Mouse (Mus musculus) T-helper 1 cell (primary cell): ENCODE results near the gene Tex261.

Source experiments
- in situ Hi-C: fragments of 300-600 bp; cut with MboI, MseI; formaldehyde crosslinking; loops from one replicate; pipeline ENCODE4 v1.15.1; 2025; ENCODE audit warnings: high pct_unique_total_duplicates

Gene Tex261

DNA sequence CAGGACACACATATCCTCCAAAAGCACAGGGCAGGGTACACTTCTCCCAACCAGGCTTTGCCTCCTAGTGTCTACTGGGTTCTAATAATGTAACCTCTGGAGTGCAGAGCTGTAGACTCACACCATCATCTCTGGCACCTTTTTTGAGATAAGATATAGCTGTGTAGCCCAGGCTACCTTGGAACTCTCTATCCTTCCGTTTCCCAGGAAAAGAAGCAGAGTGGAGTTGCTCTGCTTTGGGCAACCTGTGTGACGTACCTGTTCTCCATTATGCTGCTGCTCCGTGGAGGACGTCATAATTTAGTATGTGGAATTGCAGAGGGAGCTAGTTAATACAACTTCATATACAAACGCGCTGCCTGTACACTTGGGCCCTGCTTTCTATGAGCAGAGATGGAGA is 13.3 kb downstream of the Tex261 start, which contains the start of gene Ankrd53:
Gene Ankrd53, plus strand, starts transcription at position 301 of the 400 bp plus-strand sequence.
- in situ Hi-C loops = no loop called here

DNA sequence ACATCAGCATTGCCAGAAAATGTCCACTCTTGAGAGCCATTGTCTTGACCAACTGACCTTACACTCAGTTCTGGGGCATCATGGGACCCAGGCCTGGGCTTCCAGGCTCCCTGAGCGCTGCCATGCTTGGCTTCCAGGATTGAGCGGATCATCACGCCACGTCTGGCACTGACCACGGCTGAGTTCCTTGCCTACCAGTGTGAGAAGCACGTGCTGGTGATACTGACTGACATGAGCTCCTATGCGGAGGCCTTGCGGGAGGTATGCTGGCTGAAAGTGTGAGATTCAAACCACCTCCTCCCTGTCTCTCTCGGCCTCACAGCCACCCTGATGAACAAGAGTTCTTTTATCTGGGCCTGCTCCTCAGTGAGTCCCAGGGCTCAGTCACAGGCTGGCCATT is 19.6 kb downstream of the Tex261 start:
- in situ Hi-C loops = no loop called here

DNA sequence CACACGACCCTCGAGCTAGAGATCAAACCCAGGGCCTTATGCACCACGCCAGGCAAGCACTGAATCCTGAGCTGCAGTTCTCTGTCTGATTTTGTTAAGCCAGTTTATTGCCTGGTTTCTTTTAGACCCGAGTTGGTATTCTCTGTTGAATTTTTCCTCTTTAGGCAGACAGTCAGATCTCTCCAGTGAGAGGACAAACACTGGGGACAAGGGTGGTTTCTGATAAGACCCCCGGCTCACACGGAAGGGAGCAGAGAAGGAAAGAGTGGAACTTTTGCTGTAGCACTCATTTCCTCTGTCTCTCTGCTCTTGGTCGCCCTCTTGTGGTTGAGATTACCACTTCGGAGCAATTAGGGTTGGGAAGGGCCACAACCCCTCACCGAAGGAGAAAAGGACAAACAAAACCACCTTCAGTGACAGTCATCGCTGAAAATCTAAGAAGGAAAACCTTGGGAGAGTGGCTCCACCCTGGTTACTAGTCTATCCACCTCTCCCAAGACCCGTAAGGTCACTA is 25.4 kb downstream of the Tex261 start:
- in situ Hi-C loops = loop anchor here (5.0 kb wide), 1 partner anchor 63 kb away; no protein-coding TSS in a partner anchor

DNA sequence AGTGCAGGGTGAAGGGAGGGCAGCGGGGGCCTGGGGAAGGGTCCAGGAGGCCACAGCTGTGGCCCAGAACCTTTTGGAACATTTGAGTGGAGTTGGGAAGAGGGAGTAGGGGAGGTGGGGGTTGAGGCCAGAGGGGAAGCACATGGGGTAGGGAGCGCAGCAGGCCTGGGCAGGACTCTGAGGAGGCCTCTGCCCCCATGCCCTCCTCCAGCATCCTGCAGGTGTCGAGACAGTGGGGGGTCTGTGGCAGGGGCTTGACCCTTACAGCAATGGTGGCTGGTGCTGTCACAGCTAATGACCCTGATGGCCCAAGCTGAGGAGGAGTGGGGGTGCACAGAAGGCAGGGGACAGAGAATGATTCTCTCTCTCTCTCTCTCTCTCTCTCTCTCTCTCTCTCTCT is 26.3 kb downstream of the Tex261 start:
- in situ Hi-C loops = no loop called here

DNA sequence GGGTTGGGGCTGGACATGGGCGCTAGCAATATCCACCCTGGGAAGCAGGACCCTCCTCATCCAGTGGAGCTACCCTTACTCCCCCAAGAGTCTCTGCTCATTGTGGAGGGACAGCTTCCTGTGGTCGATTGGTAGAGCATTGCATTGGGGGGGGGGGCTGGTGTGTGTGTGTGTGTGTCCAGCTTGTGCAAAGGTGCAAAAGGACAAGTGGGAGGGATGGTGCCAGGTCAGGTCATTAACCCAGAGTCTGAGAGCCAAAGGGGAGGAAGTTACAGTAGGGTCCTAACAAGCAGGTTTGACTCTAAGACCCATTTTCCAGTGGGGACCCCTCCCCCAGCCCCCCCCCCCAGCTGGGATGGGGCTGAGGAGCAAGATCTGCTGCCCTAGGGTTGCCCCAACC is 30.1 kb downstream of the Tex261 start:
- in situ Hi-C loops = no loop called here

DNA sequence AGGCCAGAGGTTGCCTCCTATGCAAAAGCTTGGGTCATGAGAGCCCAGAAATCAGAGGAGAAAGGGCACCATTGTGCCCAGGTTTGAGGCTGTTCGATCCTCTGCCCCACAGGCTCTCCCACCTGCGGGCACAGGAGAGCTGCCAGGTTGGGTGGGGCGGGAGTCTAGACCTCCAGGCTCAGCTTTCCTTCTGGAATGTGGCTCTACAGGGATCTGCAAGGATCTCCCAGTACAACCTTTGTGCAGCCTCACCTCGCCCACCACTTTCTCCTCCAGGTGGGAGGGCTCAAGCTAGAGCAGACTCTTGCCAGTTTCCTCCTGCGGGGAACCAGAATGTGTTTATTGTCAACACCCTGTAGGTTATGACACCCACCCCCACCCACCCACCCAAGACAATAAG is 31.1 kb downstream of the Tex261 start:
- in situ Hi-C loops = no loop called here

DNA sequence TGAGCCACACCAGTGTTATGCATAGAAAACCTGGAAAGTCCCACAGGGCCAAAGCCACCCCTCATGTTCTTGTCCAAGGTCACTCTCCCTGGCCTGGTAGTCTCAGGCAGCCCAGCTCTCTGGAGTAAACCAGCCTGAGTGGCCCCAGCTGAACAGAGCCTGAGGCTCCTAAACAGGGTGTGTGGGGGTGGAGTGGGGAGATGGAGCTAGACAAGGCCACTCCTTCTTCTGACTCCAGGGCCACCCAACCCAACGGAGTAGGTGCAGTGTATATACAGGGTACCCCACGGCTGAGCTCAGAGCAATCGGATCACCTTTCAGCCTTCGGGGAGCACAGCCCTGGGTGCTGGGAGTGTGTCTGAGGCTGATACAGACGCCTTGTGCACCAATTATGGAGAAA is 31.5 kb downstream of the Tex261 start:
- in situ Hi-C loops = no loop called here

DNA sequence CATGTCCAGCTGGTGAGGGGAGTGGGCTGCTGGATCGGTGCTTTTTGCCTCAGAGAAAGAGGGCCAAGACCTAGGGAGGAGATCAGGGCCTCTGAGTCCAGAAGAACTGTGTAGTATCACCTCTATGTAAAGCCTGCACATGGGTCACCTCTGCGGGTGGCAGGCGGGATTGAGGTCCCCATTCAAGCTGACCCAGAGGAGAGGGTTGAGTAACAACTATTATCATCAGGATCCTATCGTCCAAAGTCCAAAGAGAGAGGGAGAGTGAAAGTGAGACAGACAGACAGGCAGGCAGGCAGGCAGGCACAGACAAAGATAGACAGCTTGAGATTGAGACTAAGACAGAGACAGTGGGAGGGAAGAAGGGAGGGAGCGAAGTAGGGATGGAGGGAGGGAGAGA is 32.4 kb downstream of the Tex261 start:
- in situ Hi-C loops = no loop called here

DNA sequence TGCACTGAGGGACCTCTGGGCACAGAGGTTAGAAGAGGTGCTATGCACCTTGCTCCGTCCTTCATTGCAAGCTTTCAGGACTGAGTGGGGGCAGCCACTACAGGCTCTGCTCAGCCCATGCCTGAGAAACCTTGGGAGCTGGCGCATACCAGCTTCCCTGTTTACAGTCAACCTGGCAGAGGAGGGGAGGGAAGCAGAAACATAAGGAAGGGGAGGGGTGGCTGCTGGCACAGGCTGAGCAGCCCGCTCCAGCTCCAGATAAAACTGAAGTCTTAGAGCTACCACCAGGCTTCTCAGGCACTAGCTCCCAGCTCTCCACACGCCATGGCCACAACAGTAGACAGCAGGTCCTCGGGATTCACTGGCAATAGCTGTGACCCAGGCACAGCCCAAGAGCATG is 32.9 kb downstream of the Tex261 start, which contains the start of gene Atp6v1b1:
Gene Atp6v1b1, plus strand, starts transcription at position 230 of the 400 bp plus-strand sequence.
- in situ Hi-C loops = no loop called here

DNA sequence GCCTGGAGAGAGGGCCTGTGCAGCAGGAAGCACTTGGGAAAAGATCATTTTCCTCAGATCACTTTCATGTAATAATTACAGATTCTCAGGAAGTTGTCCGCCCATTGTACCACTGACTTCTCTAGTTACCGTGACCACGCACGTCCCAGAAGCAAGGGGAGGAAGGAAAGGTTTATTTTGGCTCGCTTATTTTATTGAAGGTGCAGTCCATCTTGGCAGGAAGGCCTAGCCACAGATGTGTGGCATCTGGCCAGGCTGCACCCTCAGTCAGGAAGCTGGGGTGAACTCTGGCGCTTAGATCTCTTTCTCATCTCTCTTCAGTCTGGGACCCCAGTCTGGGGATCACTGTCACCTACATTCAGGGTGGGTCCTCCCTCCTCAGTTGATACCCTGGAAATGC is 37.0 kb downstream of the Tex261 start:
- in situ Hi-C loops = no loop called here

DNA sequence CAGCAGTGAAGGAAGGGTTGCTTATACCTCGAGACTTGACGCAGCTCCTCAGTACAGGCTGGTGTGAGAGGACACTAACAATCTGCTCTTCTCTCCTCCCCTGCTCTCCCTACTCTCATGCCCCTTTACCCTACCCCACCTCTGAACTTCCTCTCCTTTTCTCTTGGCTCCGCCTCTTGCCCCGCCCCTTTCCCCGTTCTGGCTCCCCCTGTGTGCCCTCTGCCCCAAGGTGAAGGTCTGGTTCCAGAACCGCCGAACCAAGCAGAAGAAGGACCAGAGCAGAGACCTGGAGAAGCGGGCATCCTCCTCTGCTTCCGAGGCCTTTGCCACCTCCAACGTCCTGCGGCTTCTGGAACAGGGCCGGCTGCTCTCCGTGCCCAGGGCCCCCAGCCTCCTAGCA is 38.3 kb downstream of the Tex261 start:
- in situ Hi-C loops = no loop called here

DNA sequence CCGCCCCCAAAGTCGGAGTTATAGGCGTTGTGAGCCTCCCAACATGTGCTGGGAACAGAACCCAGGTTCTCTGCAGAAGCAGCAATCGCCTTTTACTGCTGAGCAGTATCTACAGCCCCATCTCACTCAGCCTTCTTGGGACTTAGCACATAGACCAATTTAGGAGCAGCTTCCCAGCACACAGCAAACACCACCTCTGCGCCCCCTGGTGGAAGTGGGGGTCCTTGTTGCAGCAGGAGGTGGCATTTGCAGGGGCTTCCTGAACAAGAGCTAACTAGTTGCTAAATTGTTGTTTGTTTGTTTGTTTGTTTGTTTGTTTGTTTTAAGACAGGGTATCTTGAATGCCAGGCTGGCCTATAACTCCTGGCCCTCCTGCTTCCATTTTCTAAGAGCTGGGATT is 44.5 kb downstream of the Tex261 start:
- in situ Hi-C loops = loop anchor here (5.0 kb wide), 1 partner anchor 34 kb away; no protein-coding TSS in a partner anchor

DNA sequence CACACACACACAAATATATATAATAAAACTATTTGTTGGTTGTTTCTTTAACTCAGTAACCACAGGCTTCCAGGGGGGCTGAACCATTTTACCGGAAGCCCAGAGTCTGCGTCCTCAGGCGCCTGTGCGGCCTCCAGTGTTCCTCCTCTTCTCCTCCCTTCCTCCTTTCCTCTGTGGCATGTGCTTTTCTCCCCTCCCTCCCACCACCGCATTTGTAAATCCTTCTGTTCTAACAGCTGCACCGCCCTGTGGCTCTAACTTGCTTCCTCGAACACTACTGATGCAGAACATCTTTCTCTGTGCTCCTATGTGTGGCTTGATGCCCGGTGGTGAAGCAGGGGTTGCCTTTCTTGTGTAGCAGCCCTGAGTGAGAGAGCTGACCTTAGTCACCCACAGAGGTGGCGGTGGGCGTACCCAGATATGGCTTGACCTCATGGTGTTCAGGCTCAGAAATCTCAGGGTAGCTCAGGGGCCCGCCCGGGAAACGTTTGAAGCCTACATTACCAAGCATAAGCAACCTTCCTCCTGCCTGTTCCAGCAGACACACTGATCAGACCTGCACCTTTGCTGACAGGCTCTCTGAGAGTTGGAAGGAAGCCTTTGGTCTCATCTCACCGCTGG is 46.2 kb downstream of the Tex261 start:
- in situ Hi-C loops = no loop called here

DNA sequence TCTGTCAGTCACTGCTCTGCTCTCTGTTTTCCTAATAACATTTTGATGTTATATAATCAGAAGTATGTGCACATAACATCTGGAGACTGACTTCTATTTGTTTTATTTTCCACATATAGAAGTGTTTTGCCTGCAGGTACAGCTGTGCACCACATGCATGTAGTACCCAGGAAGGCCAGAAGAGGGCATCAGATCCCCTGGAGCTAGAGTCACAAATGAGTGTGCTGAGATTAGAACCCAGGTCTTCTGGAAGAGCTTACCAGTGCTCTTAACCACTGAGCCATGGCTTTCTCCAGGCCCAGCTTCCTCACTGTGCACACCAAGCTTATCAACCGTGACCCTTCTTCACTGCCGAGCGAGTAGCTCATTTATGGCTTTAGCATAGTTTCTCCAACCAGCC is 47.1 kb downstream of the Tex261 start:
- in situ Hi-C loops = no loop called here

DNA sequence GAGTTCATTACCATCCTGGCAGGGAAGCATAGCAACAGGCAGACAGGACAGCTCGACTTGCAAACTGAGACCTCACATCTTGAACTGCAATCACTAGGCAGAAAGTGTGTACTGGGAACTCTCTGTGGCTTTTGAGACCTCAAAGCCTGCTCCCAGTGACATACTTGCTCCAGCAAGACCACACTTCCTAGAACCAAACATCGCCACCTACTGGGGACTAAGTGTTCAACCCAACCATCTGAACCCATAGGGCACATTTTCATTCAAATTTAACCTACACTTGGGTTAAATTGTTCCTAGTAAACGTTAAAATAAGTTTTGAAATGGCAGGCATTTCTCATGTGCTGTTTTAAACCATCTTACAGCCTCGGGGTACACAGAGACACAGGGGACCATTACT is 48.4 kb downstream of the Tex261 start:
- in situ Hi-C loops = no loop called here

DNA sequence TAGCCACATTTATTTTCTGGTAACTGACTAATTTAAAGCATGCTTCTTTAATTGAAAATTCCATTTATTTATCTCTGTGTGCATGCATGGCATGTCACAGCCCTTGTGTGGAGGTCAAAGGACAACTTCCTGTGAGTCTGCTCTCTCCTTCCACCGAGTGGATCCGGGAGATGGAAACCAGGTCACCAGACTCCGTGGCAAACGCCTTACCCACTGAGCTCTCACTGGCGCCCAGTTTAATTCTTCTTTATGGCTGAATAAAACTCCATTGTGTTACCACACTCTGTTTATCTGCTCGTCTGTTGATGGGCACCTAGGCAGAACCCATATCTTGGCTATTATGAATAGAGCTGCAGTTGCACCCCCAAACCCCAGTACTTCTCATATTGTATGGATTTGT is 53.1 kb downstream of the Tex261 start:
- in situ Hi-C loops = no loop called here
